Mouse (Mus musculus): ENCODE results near the gene Dhps.

DNA sequence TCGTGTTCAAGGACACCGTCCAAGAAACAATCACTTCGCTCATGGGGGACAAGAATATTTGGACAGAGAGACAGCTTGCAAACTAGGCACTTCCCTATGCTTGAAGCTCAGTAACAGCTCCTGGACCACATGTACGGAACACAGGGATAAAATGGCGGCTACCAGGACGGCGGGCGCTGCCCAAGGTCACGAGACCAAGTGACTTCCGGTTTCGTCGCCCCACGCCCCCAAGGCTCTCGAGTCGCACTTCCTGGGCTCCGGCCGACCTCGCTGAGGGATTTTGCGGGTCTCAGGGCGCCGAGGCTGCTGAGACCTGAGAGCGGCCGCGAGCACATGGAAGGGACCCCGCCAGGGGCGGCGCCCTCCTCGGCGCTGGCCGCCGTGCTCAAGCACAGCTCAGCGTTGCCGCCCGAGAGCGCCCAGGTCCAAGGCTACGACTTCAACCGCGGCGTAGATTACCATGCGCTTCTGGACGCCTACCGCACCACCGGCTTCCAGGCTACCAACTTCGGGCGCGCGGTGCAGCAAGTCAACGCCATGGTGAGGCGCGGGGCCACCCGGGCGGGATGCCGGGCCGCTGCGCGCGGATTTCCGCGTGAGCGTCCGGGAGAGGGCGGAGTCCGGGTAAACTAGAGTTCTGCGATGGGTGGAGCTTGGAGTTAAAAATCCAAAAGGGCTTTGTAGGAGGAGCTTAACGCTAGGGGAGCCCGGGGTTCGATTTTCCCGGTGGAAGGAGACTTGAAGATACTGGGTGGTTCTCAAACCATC is at the start of gene Dhps:
- TF ChIP-seq GATA1 (IDR thresholded peaks at IDR 0.05; ENCODE audit: borderline replicate concordance, low read length), result no peak
- peak; percentile 64; the same call in 1 of the 2 replicates for TF ChIP-seq FLI1 (IDR thresholded peaks at IDR 0.05; ENCODE audit: low read length)

Data from megakaryocyte, embryonic 14.5 days (primary cell).